Mouse (Mus musculus): ENCODE measurements around the gene Car5b.

Car5b gene

GRCm38 (mm10) chrX:164027607-164028289 lies at the start of gene Car5b:
TSS of gene Car5b (minus strand) at chrX:164027997.
- H3K27me3 ChIP-seq (ENCODE audit: insufficient read depth, low read length): no peaks in the 10 kb centered on the region
- H3K4me3 ChIP-seq (replicated peaks; ENCODE audit: low read length): peak within 1 kb of the TSS; percentile 71
- 0 out of 2 replicates have a peak, but pooled peaks cover 5% of the 10 kb centered on the region for H3K4me1 ChIP-seq (replicated peaks; ENCODE audit: low read depth, low read length)
- no peaks in the 10 kb centered on the region for H3K36me3 ChIP-seq (ENCODE audit: insufficient read depth, low read length)
- no peaks in the 10 kb centered on the region for H3K9me3 ChIP-seq (ENCODE audit: low read length)
- TF ChIP-seq POU5F1 (IDR thresholded peaks at IDR 0.05; ENCODE audit: borderline replicate concordance, low read length) (no peak), NANOG (IDR thresholded peaks at IDR 0.05; ENCODE audit: borderline replicate concordance, low read length) (no peak), CTCF (conservative IDR thresholded peaks at IDR 0.05; ENCODE audit: low read length) (no peak)

DNA sequence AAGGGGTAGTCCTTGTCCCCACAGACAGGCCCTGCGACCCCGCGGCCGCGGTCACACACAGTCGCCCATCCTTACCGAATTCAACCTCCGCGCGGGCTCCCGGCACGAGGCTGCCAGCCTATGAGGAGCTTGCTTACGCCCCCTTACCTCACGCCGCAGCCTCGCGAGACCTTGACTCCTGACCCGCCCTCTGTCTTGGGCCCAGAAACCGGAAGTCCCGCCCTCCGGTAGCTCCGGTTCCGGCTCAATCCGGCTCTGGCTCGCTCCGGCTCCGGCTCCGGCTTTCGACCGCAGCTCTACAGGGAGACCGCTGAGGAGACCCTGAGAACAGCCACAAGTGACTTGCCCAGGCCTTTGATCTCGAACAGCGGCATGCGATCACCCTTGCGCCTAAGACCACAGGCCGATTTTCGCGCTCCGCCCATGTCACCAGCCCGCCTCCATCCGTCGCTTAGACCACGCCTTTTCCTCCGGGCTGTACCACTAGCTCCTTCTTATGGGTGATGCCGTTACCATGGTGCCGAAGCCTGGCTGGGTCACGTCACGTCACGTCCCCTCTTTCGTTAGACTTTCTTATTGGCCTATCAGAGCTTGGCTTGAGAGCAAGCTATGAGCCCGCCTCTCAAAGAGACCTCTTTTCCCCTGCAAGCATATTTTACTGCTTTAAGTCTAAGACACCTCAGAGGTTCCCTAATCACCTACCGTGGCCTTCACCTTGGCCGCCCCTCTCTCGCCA lies 48.4 kb upstream of the Car5b start, which contains the start of gene Siah1b:
Siah1b (minus strand) TSS at position 454 of the 736 bp plus-strand sequence.
- Histone ChIP-seq H3K9me3 (ENCODE audit: low read length) (no peaks in the 10 kb centered on the region), H3K27me3 (ENCODE audit: insufficient read depth, low read length) (no peaks in the 10 kb centered on the region), H3K4me3 (replicated peaks; ENCODE audit: low read length) (peak within 1 kb of the TSS; percentile 86), H3K4me1 (replicated peaks; ENCODE audit: low read depth, low read length) (peaks cover 14% of the 10 kb centered on the region), H3K36me3 (ENCODE audit: insufficient read depth, low read length) (peaks cover 36% of the 10 kb centered on the region)
- no peak for TF ChIP-seq NANOG (IDR thresholded peaks at IDR 0.05; ENCODE audit: borderline replicate concordance, low read length)
- TF ChIP-seq CTCF (conservative IDR thresholded peaks at IDR 0.05; ENCODE audit: low read length): no peak
- TF ChIP-seq POU5F1 (IDR thresholded peaks at IDR 0.05; ENCODE audit: borderline replicate concordance, low read length): no peak

DNA sequence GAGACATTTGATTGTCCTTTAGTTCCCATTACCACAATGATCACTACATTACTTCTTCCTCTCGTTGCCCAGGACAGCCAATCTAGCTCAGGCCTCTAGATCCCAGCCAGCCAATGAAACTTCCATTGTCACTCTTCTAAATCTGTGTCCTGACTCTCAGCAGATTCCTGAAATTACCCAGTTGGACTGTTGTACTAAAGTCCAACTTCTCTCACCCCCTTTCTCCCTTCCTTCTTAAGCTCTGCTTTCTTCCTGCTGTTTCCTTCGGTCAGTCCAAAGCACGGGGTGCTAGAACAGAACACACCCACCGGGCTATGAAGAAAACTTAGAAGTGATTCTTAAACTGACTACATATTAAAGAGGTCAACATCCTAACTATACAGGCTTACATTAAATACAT lies 41.2 kb upstream of the Car5b start:
- TF ChIP-seq CTCF (conservative IDR thresholded peaks at IDR 0.05; ENCODE audit: low read length) (no peak), NANOG (IDR thresholded peaks at IDR 0.05; ENCODE audit: borderline replicate concordance, low read length) (no peak), POU5F1 (IDR thresholded peaks at IDR 0.05; ENCODE audit: borderline replicate concordance, low read length) (no peak)
- Histone ChIP-seq H3K4me3 (replicated peaks; ENCODE audit: low read length) (no peak overlapping the region), H3K9me3 (ENCODE audit: low read length) (no peaks in the 10 kb centered on the region), H3K36me3 (ENCODE audit: insufficient read depth, low read length) (peaks cover 28% of the 10 kb centered on the region), H3K4me1 (replicated peaks; ENCODE audit: low read depth, low read length) (peaks cover 6% of the 10 kb centered on the region), H3K27me3 (ENCODE audit: insufficient read depth, low read length) (no peaks in the 10 kb centered on the region)

GRCm38 (mm10) chrX:164066185-164066584 lies 38.4 kb upstream of the Car5b start:
- Histone ChIP-seq H3K4me1 (replicated peaks; ENCODE audit: low read depth, low read length) (0 out of 2 replicates have a peak, but pooled peaks cover 2% of the 10 kb centered on the region), H3K27me3 (ENCODE audit: insufficient read depth, low read length) (no peaks in the 10 kb centered on the region), H3K9me3 (ENCODE audit: low read length) (no peaks in the 10 kb centered on the region), H3K36me3 (ENCODE audit: insufficient read depth, low read length) (peaks cover 3% of the 10 kb centered on the region), H3K4me3 (replicated peaks; ENCODE audit: low read length) (no peak overlapping the region)
- TF ChIP-seq CTCF (conservative IDR thresholded peaks at IDR 0.05; ENCODE audit: low read length) (peak; percentile 38), NANOG (IDR thresholded peaks at IDR 0.05; ENCODE audit: borderline replicate concordance, low read length) (no peak), POU5F1 (IDR thresholded peaks at IDR 0.05; ENCODE audit: borderline replicate concordance, low read length) (no peak)

- no peak for TF ChIP-seq CTCF (conservative IDR thresholded peaks at IDR 0.05; ENCODE audit: low read length)
- TF ChIP-seq POU5F1 (IDR thresholded peaks at IDR 0.05; ENCODE audit: borderline replicate concordance, low read length): no peak
- no peak for TF ChIP-seq NANOG (IDR thresholded peaks at IDR 0.05; ENCODE audit: borderline replicate concordance, low read length)
Measured at GRCm38 (mm10) chrX:164059070-164059469, 31.3 kb upstream of the Car5b start.

DNA sequence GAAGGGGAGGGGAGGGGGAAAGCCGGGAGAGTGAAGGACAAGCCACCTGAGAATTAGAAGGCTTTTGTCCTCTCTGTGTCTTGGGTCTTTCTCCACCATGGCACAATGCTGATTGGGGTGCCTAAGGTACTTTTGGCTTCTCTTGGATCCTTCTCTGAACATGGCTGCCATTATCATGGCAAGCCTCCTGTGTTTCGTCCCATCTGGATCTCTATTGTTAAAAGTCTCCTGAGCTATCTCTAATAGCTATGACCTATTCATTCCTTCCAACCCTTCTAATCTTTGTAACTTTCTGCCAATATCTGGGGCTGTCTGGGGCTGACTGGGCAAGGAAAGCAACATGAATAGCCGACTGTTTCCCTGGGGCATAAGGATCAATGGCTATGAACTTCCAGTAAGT lies 30.7 kb upstream of the Car5b start:
- Histone ChIP-seq H3K9me3 (ENCODE audit: low read length) (no peaks in the 10 kb centered on the region), H3K27me3 (ENCODE audit: insufficient read depth, low read length) (no peaks in the 10 kb centered on the region), H3K4me3 (replicated peaks; ENCODE audit: low read length) (no peak overlapping the region), H3K36me3 (ENCODE audit: insufficient read depth, low read length) (no peaks in the 10 kb centered on the region), H3K4me1 (replicated peaks; ENCODE audit: low read depth, low read length) (no peaks in the 10 kb centered on the region)
- TF ChIP-seq POU5F1 (IDR thresholded peaks at IDR 0.05; ENCODE audit: borderline replicate concordance, low read length) (no peak), NANOG (IDR thresholded peaks at IDR 0.05; ENCODE audit: borderline replicate concordance, low read length) (no peak), CTCF (conservative IDR thresholded peaks at IDR 0.05; ENCODE audit: low read length) (no peak)

More at GRCm38 (mm10) chrX:164059070-164059469, 31.3 kb upstream of the Car5b start:
- Histone ChIP-seq H3K36me3 (ENCODE audit: insufficient read depth, low read length) (no peaks in the 10 kb centered on the region), H3K27me3 (ENCODE audit: insufficient read depth, low read length) (no peaks in the 10 kb centered on the region), H3K4me1 (replicated peaks; ENCODE audit: low read depth, low read length) (no peaks in the 10 kb centered on the region), H3K4me3 (replicated peaks; ENCODE audit: low read length) (no peak overlapping the region), H3K9me3 (ENCODE audit: low read length) (no peaks in the 10 kb centered on the region)

GRCm38 (mm10) chrX:164055726-164056125 lies 27.9 kb upstream of the Car5b start:
- no peaks in the 10 kb centered on the region for H3K9me3 ChIP-seq (ENCODE audit: low read length)
- no peaks in the 10 kb centered on the region for H3K36me3 ChIP-seq (ENCODE audit: insufficient read depth, low read length)
- H3K4me1 ChIP-seq (replicated peaks; ENCODE audit: low read depth, low read length): no peaks in the 10 kb centered on the region
- H3K4me3 ChIP-seq (replicated peaks; ENCODE audit: low read length): no peak overlapping the region
- TF ChIP-seq CTCF (conservative IDR thresholded peaks at IDR 0.05; ENCODE audit: low read length) (no peak), POU5F1 (IDR thresholded peaks at IDR 0.05; ENCODE audit: borderline replicate concordance, low read length) (no peak), NANOG (IDR thresholded peaks at IDR 0.05; ENCODE audit: borderline replicate concordance, low read length) (no peak)
- no peaks in the 10 kb centered on the region for H3K27me3 ChIP-seq (ENCODE audit: insufficient read depth, low read length)

DNA sequence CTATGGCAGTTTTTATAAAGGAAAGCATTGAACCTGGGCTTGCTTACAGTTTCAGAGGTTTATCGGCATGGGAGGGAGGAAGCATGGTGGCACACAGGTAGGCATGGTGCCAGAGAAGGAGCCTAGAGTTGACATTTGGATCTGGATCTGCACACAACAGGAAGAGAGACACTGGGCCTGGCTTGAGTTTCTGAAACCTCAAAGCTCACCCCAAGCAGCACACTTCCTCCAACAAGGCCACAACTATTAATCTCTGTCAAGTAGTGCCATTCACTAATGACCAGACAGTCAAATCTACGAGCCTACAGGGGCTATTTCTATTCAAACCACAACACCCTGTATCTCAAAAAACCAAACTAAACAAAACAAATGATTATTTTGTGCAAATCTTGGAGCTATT lies 18.9 kb upstream of the Car5b start:
- Histone ChIP-seq H3K4me1 (replicated peaks; ENCODE audit: low read depth, low read length) (no peaks in the 10 kb centered on the region), H3K27me3 (ENCODE audit: insufficient read depth, low read length) (no peaks in the 10 kb centered on the region), H3K36me3 (ENCODE audit: insufficient read depth, low read length) (no peaks in the 10 kb centered on the region), H3K4me3 (replicated peaks; ENCODE audit: low read length) (no peak overlapping the region), H3K9me3 (ENCODE audit: low read length) (no peaks in the 10 kb centered on the region)
- TF ChIP-seq POU5F1 (IDR thresholded peaks at IDR 0.05; ENCODE audit: borderline replicate concordance, low read length) (no peak), NANOG (IDR thresholded peaks at IDR 0.05; ENCODE audit: borderline replicate concordance, low read length) (no peak), CTCF (conservative IDR thresholded peaks at IDR 0.05; ENCODE audit: low read length) (no peak)
